Mouse (Mus musculus) stomach, postnatal 0 days (tissue): ENCODE measurements at regions not wholly inside any gene's neighbourhood (a gene's known extent, or its start where the extent isn't known, plus 50 kb on each side); places are given as distances from the start of the nearest gene placed in this dataset.

Source experiments
- ATAC-seq: fragments of 200-750 bp; cut with Nextera tagmentation; 2 replicates; pipeline ENCODE4 v1.8.0; 2017; ENCODE audit not compliant: low FRiP score, low TSS enrichment
- DNase-seq: peaks from one replicate; pipeline ENCODE4 v3.0.0-alpha.2; 2016; ENCODE audit warnings: low spot score
- H3K27ac ChIP-seq: fragments of 300-500 bp; sonication (generic); replicated peaks from 2 replicates; pipeline ENCODE4 v1.5.1; 2014; ENCODE audit warnings: mild to moderate bottlenecking, control low read depth
- H3K27me3 ChIP-seq: fragments of 300-500 bp; sonication (generic); 2 replicates; pipeline ENCODE4 v1.6.1; 2014; ENCODE audit warnings: low read length; ENCODE audit not compliant: control insufficient read depth, insufficient read depth
- H3K36me3 ChIP-seq: fragments of 300-500 bp; sonication (generic); 2 replicates; pipeline ENCODE4 v1.6.1; 2014; ENCODE audit warnings: low read length, mixed read lengths; ENCODE audit not compliant: control insufficient read depth, insufficient read depth
- H3K4me1 ChIP-seq: fragments of 300-500 bp; sonication (generic); replicated peaks from 2 replicates; pipeline ENCODE4 v1.6.1; 2014; ENCODE audit warnings: antibody characterized with exemption; ENCODE audit not compliant: control insufficient read depth, insufficient read depth
- H3K4me2 ChIP-seq: fragments of 300-500 bp; sonication (generic); replicated peaks from 2 replicates; pipeline ENCODE4 v1.6.1; 2014; ENCODE audit warnings: low read depth, mild to moderate bottlenecking, control low read depth, moderate library complexity
- H3K4me3 ChIP-seq: fragments of 300-500 bp; sonication (generic); 2 replicates; pipeline ENCODE4 v1.5.1; 2014; ENCODE audit warnings: low read depth, low read length, control low read depth
- H3K9ac ChIP-seq: fragments of 300-500 bp; sonication (generic); 2 replicates; pipeline ENCODE4 v1.6.1; 2014; ENCODE audit warnings: mild to moderate bottlenecking, low read length, control low read depth, mixed read lengths
- H3K9me3 ChIP-seq: fragments of 300-500 bp; sonication (generic); 2 replicates; pipeline ENCODE4 v1.6.1; 2016; ENCODE audit warnings: low read length; ENCODE audit not compliant: control insufficient read depth
- CTCF ChIP-seq: IDR thresholded peaks from 2 replicates; pipeline ENCODE4 v1.5.1; 2016; ENCODE audit warnings: antibody characterized with exemption, low read depth, mild to moderate bottlenecking, moderate library complexity
- EP300 ChIP-seq: optimal IDR thresholded peaks from 2 replicates; pipeline ENCODE3; 2016; ENCODE audit warnings: antibody characterized with exemption
- WGBS: fragments of 180-500 bp; shearing (Covaris S2); extraction: QIAGEN DNeasy Blood & Tissue Kit; methylation state at CpG from one replicate; pipeline ENCODE4 v1.1.7; 2014; 5-methylcytosine and 5-hydroxymethylcytosine counted together

GRCm38 (mm10) chr11:114249215-114249614, 182.4 kb upstream of the Sdk2 start:
- H3K4me2 ChIP-seq = no peak overlapping the region
- no peak overlapping the region for H3K4me3 ChIP-seq
- H3K9ac ChIP-seq = no peak overlapping the region
- no peaks in the 10 kb centered on the region for H3K36me3 ChIP-seq
- TF ChIP-seq EP300 (no peak), CTCF (no peak)
- H3K9me3 ChIP-seq = no peaks in the 10 kb centered on the region
- WGBS = 80% methylated on average over 7 of the region's 7 CpGs
- H3K27me3 ChIP-seq = no peaks in the 10 kb centered on the region
- ATAC-seq (no peak), DNase-seq (no peak)
- H3K27ac ChIP-seq = no peak overlapping the region
- no peaks in the 10 kb centered on the region for H3K4me1 ChIP-seq

GRCm38 (mm10) chr11:114248261-114248898, 181.5 kb upstream of the Sdk2 start:
- no peak for DNase-seq
- Histone ChIP-seq H3K4me3 (no peak overlapping the region), H3K36me3 (no peaks in the 10 kb centered on the region), H3K9me3 (no peaks in the 10 kb centered on the region), H3K9ac (no peak overlapping the region), H3K27ac (no peak overlapping the region), H3K4me2 (no peak overlapping the region), H3K4me1 (no peaks in the 10 kb centered on the region), H3K27me3 (no peaks in the 10 kb centered on the region)
- no peak for ATAC-seq
- TF ChIP-seq CTCF = no peak
- TF ChIP-seq EP300 = no peak
- 64% methylated on average over 4 of the region's 4 CpGs for WGBS

- no peak overlapping the region for H3K4me3 ChIP-seq
- no peak overlapping the region for H3K27ac ChIP-seq
- no peak overlapping the region for H3K9ac ChIP-seq
- 53% methylated on average over 8 of the region's 8 CpGs for WGBS
- TF ChIP-seq EP300 (no peak), CTCF (no peak)
- H3K4me1 ChIP-seq = no peaks in the 10 kb centered on the region
- no peaks in the 10 kb centered on the region for H3K9me3 ChIP-seq
- no peak overlapping the region for H3K4me2 ChIP-seq
- ATAC-seq (no peak), DNase-seq (no peak)
- no peaks in the 10 kb centered on the region for H3K27me3 ChIP-seq
- no peaks in the 10 kb centered on the region for H3K36me3 ChIP-seq
Measured at GRCm38 (mm10) chr11:114239311-114239803, 172.5 kb upstream of the Sdk2 start.

GRCm38 (mm10) chr11:114238801-114239200, 172.0 kb upstream of the Sdk2 start:
- no peak overlapping the region for H3K9ac ChIP-seq
- 75% methylated on average over 5 of the region's 5 CpGs for WGBS
- H3K36me3 ChIP-seq = no peaks in the 10 kb centered on the region
- DNase-seq (no peak), ATAC-seq (no peak)
- H3K9me3 ChIP-seq = no peaks in the 10 kb centered on the region
- no peaks in the 10 kb centered on the region for H3K4me1 ChIP-seq
- no peak overlapping the region for H3K4me2 ChIP-seq
- H3K27me3 ChIP-seq = no peaks in the 10 kb centered on the region
- H3K27ac ChIP-seq = no peak overlapping the region
- no peak overlapping the region for H3K4me3 ChIP-seq
- TF ChIP-seq CTCF (no peak), EP300 (no peak)

- H3K36me3 ChIP-seq = no peaks in the 10 kb centered on the region
- 72% methylated on average over 8 of the region's 8 CpGs for WGBS
- no peak for ATAC-seq
- no peaks in the 10 kb centered on the region for H3K27me3 ChIP-seq
- no peak for DNase-seq
- H3K4me2 ChIP-seq = no peak overlapping the region
- H3K27ac ChIP-seq = no peak overlapping the region
- no peak overlapping the region for H3K4me3 ChIP-seq
- H3K9me3 ChIP-seq = no peaks in the 10 kb centered on the region
- H3K4me1 ChIP-seq = no peaks in the 10 kb centered on the region
- no peak for TF ChIP-seq CTCF
- no peak for TF ChIP-seq EP300
- H3K9ac ChIP-seq = no peak overlapping the region
Measured at GRCm38 (mm10) chr11:114238316-114238715, 171.5 kb upstream of the Sdk2 start.

- TF ChIP-seq CTCF (no peak), EP300 (no peak)
Measured at GRCm38 (mm10) chr11:114234542-114234910, 167.7 kb upstream of the Sdk2 start.

More at GRCm38 (mm10) chr11:114234542-114234910, 167.7 kb upstream of the Sdk2 start:
- H3K27me3 ChIP-seq = no peaks in the 10 kb centered on the region
- WGBS = 61% methylated on average over 1 of the region's 1 CpGs
- ATAC-seq (no peak), DNase-seq (no peak)
- no peaks in the 10 kb centered on the region for H3K4me1 ChIP-seq
- H3K27ac ChIP-seq = no peak overlapping the region
- H3K4me3 ChIP-seq = no peak overlapping the region
- H3K36me3 ChIP-seq = no peaks in the 10 kb centered on the region
- no peaks in the 10 kb centered on the region for H3K9me3 ChIP-seq
- H3K9ac ChIP-seq = no peak overlapping the region
- no peak overlapping the region for H3K4me2 ChIP-seq
